16 mouse cellular contexts compared by ENCODE assay signal in the genomic region with DNA sequence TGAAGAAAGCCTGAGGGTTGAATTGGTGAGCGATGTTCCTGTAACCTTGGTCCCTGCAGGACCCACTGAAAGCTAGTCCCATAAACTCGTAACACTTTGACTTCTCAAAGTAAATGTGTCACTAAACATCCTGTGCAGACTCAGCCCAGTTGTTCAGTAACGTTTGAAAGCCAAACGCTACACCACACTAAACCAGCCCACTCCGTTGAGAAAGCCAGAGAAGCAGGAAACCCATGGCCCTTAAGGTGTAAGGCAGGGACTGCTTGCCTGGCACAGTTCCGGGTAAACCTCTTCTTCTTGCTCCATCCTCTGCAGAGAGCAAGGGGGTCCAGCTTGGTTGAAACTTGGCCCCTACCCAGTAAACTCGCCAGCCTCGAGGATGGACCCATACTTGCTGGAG.
DNase-seq lines count a peak whose midpoint lies in the region; ATAC-seq lines count a peak whose summit lies in the region.
"Had no signal": no experiment of that assay in that cellular context is flagged by ENCODE, and none has a peak within 500 bp of the region (broad histone marks: within the 10 kb centered on the region; RNA-seq: fewer than 3 reads in every experiment).

No protein-coding gene starts in this region.

- no peaks in the 10 kb centered on the region for H3K27me3 ChIP-seq in heart, embryonic 14.5 days (ENCODE audit: control insufficient read depth, insufficient read depth, low read length)
- H3K27me3 ChIP-seq in intestine, embryonic 16.5 days (replicated peaks; ENCODE audit: control insufficient read depth, insufficient read depth, low read length), result no peaks in the 10 kb centered on the region
- no peaks in the 10 kb centered on the region for H3K27me3 ChIP-seq in hindbrain, embryonic 12.5 days

- 69% methylated on average over 8 of the region's 8 CpGs for WGBS in heart, embryonic 14.5 days
- WGBS in intestine, embryonic 16.5 days, result 52% methylated on average over 8 of the region's 8 CpGs
- WGBS in hindbrain, embryonic 12.5 days, result 75% methylated on average over 8 of the region's 8 CpGs

- no peak overlapping the region for H3K4me3 ChIP-seq in heart, embryonic 14.5 days (ENCODE audit: control insufficient read depth in 1 of 2, insufficient read depth in 1 of 2, low read depth in 1 of 2, low read length in 2 of 2)
- H3K4me3 ChIP-seq in intestine, embryonic 16.5 days (ENCODE audit: low read length), result no peak overlapping the region
- no peak overlapping the region for H3K4me3 ChIP-seq in hindbrain, embryonic 12.5 days
- H3K4me3 ChIP-seq: embryonic facial prominence, embryonic 10.5 days had no signal

- no peak overlapping the region for H3K27ac ChIP-seq in heart, embryonic 14.5 days (replicated peaks in 1 of 2; ENCODE audit: control insufficient read depth in 1 of 2, insufficient read depth in 1 of 2, low read depth in 2 of 2, low read length in 2 of 2)
- H3K27ac ChIP-seq in intestine, embryonic 16.5 days (ENCODE audit: low read length), result no peak overlapping the region
- no peak overlapping the region for H3K27ac ChIP-seq in hindbrain, embryonic 12.5 days
- H3K27ac ChIP-seq: embryonic facial prominence, embryonic 10.5 days; hindbrain, postnatal 0 days had no signal

- no peak overlapping the region for H3K4me2 ChIP-seq in heart, embryonic 14.5 days (ENCODE audit: low read length)
- no peak overlapping the region for H3K4me2 ChIP-seq in intestine, embryonic 16.5 days (ENCODE audit: low read depth, low read length)
- H3K4me2 ChIP-seq in hindbrain, embryonic 12.5 days (replicated peaks), result no peak overlapping the region
- H3K4me2 ChIP-seq: lung, embryonic 14.5 days had no signal

- peak overlapping the region; percentile 12; the same call in 1 of the 2 replicates for H3K9ac ChIP-seq in heart, embryonic 14.5 days (ENCODE audit: low read length)
- no peak overlapping the region for H3K9ac ChIP-seq in intestine, embryonic 16.5 days (ENCODE audit: low read depth, low read length)
- H3K9ac ChIP-seq in hindbrain, embryonic 12.5 days, result no peak overlapping the region
- H3K9ac ChIP-seq: lung, embryonic 14.5 days had no signal

- no peaks in the 10 kb centered on the region for H3K36me3 ChIP-seq in heart, embryonic 14.5 days (ENCODE audit: control insufficient read depth, insufficient read depth, low read length)
- no peaks in the 10 kb centered on the region for H3K36me3 ChIP-seq in intestine, embryonic 16.5 days (ENCODE audit: control insufficient read depth, insufficient read depth, low read length)
- H3K36me3 ChIP-seq in hindbrain, embryonic 12.5 days, result no peaks in the 10 kb centered on the region
- H3K36me3 ChIP-seq: embryonic facial prominence, embryonic 10.5 days had no signal

- ATAC-seq in heart, embryonic 14.5 days (ENCODE audit: insufficient number of reproducible peaks, insufficient read depth, low FRiP score, low read depth), result no peak
- ATAC-seq in intestine, embryonic 16.5 days, result 0 out of 2 replicates have a peak, but pooled peaks have one; percentile 26
- no peak for ATAC-seq in hindbrain, embryonic 12.5 days (ENCODE audit: low FRiP score)
- ATAC-seq: hindbrain, postnatal 0 days had no signal

- H3K4me1 ChIP-seq in heart, embryonic 14.5 days (ENCODE audit: control insufficient read depth in 2 of 2, insufficient read depth in 2 of 2, low read length in 2 of 2), result peaks cover 17 to 39% of the 10 kb centered on the region in 2 experiments
- 0 out of 2 replicates have a peak, but pooled peaks cover 11% of the 10 kb centered on the region for H3K4me1 ChIP-seq in intestine, embryonic 16.5 days (ENCODE audit: control insufficient read depth, insufficient read depth, low read length)
- H3K4me1 ChIP-seq in hindbrain, embryonic 12.5 days, result no peaks in the 10 kb centered on the region

- DNase-seq in heart, adult 9 months (ENCODE audit: low spot score in 2 of 2), result no peak
- peak; percentile 61 for DNase-seq in kidney, postnatal 10 days
- peak; percentile 81 for DNase-seq in thymus, postnatal 0 days (ENCODE audit: low spot score)
- no peak for DNase-seq in urinary bladder, postnatal 4 days (ENCODE audit: low spot score in 2 of 2)
- DNase-seq in frontal cortex, adult 2 months (ENCODE audit: extremely low spot score in 1 of 2, low spot score in 1 of 2), result no peak
- DNase-seq: adrenal gland, postnatal 10 days; cerebellum, postnatal 14 days; heart, postnatal 10 days; layer of hippocampus, adult 9-11 months; lung, embryonic 14.5 days; right cerebral cortex, postnatal 25 days had no signal

- no peaks in the 10 kb centered on the region for H3K9me3 ChIP-seq in heart, embryonic 14.5 days (ENCODE audit: control insufficient read depth, low read length)
- no peaks in the 10 kb centered on the region for H3K9me3 ChIP-seq in intestine, embryonic 16.5 days (ENCODE audit: control insufficient read depth, low read length)
- H3K9me3 ChIP-seq in hindbrain, embryonic 12.5 days (replicated peaks), result no peaks in the 10 kb centered on the region
- H3K9me3 ChIP-seq: embryonic facial prominence, embryonic 10.5 days had no signal

Comparison
In these comparisons a context has a peak if more than half of its experiments do, and no peak if none do; other contexts are left out.
1. DNase-seq: peak in kidney, postnatal 10 days (single experiment) and thymus, postnatal 0 days (single experiment); none in heart, adult 9 months (0 of 2), urinary bladder, postnatal 4 days (0 of 2) and frontal cortex, adult 2 months (0 of 2).